Mouse (Mus musculus) CD4-positive, CD25-positive, alpha-beta regulatory T cell (primary cell): ENCODE measurements around the gene Smim17. TPM values are rescaled to one million over a fixed set of nuclear protein-coding genes. Genes with fewer than 3 reads are reported as not detected.

ENCODE experiments used
- polyA plus RNA-seq: library from polyadenylated mRNA; unstranded; fragments of 100-300 nt; shearing (Covaris generic); gene quantifications from one replicate; pipeline ENCODE4 v1.2.1, GENCODE M21; 2017

Gene Smim17
- polyA plus RNA-seq, result not detected

DNA sequence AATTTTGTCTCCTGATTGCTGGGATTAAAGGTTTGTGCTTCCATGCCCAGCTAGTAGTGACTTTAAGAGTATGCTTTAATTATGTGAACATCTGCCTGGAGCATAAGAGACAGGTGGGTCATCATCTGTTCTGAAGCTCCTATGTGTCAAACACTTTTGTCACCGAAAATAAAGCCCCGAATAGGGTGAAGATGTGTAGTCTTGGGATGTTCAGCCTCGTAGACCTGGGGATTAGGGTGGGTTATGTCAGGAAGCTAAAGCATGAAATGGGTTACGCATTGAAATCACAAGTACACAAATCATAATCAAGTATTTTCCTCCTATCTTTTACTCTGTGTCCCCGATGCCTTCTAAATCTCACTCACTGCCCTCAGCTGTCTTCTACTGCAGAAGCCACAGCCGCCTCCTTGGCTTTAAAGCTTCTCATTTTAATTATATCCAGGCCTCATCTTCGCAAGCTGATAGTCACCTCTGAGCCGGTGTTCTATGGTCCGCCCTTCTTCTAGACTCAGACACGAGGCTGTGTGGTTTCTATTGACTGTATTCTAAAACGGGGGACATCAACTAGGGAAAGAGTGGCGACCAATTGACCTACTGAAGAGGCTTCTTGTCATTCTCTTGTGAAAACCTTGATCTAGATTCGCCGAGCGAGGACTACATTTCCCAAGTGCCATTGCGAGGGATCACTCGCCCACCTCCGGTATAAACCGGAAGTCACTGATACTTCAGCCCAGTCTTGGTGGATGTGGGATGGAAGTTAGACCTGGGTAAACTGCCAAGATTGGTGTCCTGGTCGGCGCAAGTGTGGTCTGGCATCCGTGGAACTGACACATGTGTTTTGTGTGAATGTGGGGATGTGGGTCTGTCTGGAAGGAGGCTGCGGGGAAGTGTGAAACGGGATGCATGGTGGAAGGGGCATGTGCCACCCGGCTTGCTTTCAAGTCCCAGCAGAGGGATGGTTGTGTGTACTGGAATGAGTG lies at the start of gene Smim17:
TSS of gene Smim17 (plus strand) at position 720 of the 980 bp plus-strand sequence.

GRCm38 (mm10) chr7:6363047-6363488 lies 35.4 kb upstream of the Smim17 start, which contains the start of gene Zfp78:
Gene Zfp78 (plus strand): TSS chr7:6363280.

DNA sequence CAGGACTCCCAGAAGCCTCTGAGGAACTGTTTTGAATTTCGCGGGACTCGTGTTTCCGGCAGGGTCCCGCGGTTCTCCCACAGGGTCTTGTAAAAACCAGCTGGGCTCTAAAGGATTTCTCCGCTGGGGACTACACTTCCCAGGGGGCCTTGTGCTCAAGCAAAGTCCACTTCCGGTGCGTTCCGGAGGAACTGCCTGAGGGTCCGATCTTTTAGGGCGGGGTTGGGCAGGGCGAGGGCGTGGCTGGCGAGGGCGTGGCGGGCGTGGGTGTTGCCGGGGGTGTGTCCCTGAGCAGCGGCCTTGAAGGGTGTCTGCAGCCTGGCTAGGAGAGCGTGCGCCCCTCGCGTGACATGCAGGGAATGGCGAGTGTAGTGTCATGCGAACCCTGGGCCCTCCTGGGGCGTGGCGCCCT lies 15.5 kb upstream of the Smim17 start, which contains the start of gene Zfp28:
TSS of gene Zfp28 (plus strand) at position 252 of the 412 bp plus-strand sequence.

DNA sequence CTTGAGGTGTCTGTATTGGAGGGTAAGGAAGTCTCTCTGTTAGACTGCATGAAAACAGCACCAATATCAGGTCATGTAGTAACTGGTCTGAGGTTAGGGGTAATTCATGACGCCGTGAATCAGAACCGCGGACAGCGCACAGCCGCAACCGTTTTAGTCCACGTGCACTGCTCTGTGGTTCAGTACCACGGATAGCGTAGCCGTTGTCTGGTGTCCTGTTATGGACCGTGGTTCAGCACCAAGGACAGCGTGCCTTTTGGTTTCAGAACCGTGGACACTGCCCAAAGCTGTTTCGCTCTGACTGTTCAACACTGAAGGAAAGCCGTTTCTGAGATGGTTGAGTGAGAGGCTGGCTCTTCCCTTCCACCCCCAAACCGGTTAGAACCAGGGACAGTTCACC lies 11.5 kb downstream of the Smim17 start, which contains the start of gene Gm20715:
TSS of gene Gm20715 (plus strand) at position 235 of the 400 bp plus-strand sequence.

DNA sequence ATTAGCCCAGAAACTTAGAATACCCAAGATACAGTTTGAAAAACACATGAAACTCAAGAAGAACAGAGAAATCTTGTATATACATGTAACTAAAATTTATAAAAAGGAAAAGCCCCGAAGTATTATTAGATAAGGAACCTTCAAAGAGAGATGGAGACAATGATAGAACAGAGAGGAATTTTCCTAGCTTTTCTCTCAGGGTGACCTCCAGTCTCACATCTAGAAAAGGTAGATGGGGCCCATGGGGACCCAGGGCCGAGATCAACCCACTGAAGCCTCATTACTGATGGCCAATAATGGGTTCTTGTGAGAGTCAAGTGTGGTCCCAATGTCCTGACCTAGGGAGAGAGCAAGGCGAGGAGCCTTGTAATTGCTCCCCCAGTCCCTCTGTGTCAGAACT lies 39.9 kb downstream of the Smim17 start, which contains the start of gene Olfr1344:
TSS of gene Olfr1344 (plus strand) at position 301 of the 400 bp plus-strand sequence.

GRCm38 (mm10) chr7:6455868-6456267 lies 57.4 kb downstream of the Smim17 start, which contains the start of gene Olfr1336:
Gene Olfr1336 (plus strand): TSS chr7:6456168.

DNA sequence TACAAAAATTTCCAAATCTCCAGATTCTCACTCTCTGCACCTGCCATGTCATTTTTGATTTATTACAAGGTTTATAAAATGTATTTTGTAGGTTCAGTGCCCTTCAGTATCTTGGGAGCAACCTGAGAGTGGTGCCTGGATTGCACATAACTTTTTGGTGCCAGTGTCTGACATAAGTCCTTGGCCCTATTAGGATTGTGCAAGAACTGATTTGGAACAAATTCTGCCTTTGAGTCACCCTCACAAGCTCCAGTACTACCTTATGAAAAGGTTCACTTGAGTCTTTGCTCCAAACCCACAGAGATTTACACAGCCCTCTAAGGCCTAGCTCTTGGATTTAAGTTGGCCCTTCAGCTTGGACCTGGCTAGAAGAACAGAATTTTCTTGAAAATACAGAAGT lies 68.4 kb downstream of the Smim17 start, which contains the start of gene Olfr1346:
TSS of gene Olfr1346 (plus strand) at position 151 of the 400 bp plus-strand sequence.

Other genes with a start within 250 kb of the Smim17 start
- 43.6 TPM for gene Zfp787, start 242.7 kb upstream of the Smim17 start, polyA plus RNA-seq
- 45.8 TPM for gene Zfp444, start 226.5 kb upstream of the Smim17 start, polyA plus RNA-seq
- not detected for gene Galp, start 201.6 kb upstream of the Smim17 start, polyA plus RNA-seq
- not detected for gene Zscan5b, start 176.4 kb upstream of the Smim17 start, polyA plus RNA-seq
- not detected for gene Epp13, start 146.0 kb upstream of the Smim17 start, polyA plus RNA-seq
- 6.1 TPM for gene Zfp667, start 112.1 kb upstream of the Smim17 start, polyA plus RNA-seq
- gene Zfp583, start 67.4 kb upstream of the Smim17 start, polyA plus RNA-seq, result 1.1 TPM
- 0.99 TPM for gene Gm3854, start 55.0 kb upstream of the Smim17 start, polyA plus RNA-seq
- gene Zfp78, start 35.4 kb upstream of the Smim17 start, polyA plus RNA-seq, result 4.2 TPM
- 14.5 TPM for gene Zfp28, start 15.4 kb upstream of the Smim17 start, polyA plus RNA-seq
- not detected for gene Gm20715, start 11.6 kb downstream of the Smim17 start, polyA plus RNA-seq
- 0.17 TPM for gene Olfr1344, start 40.0 kb downstream of the Smim17 start, polyA plus RNA-seq
- gene Olfr1336, start 57.5 kb downstream of the Smim17 start, polyA plus RNA-seq, result not detected
- not detected for gene Olfr1346, start 68.4 kb downstream of the Smim17 start, polyA plus RNA-seq
- not detected for gene Olfr5, start 88.2 kb downstream of the Smim17 start, polyA plus RNA-seq
- gene Olfr1347, start 101.0 kb downstream of the Smim17 start, polyA plus RNA-seq, result not detected
- not detected for gene Olfr1348, start 110.0 kb downstream of the Smim17 start, polyA plus RNA-seq
- 0.05 TPM for gene Olfr1349, start 124.2 kb downstream of the Smim17 start, polyA plus RNA-seq
- gene Olfr1350, start 166.1 kb downstream of the Smim17 start, polyA plus RNA-seq, result not detected